Mouse (Mus musculus) olfactory bulb, adult 2 months (tissue): ENCODE data around the gene Itgb5. TPM values are rescaled to one million over a fixed set of nuclear protein-coding genes. Genes with fewer than 3 reads are reported as not detected.

Experiments
- H3K27ac ChIP-seq: fragments of 200-500 bp; 2 replicates; pipeline ENCODE4 v1.5.1; 2012; ENCODE audit warnings: low read depth, low read length; ENCODE audit not compliant: insufficient read depth
- H3K4me1 ChIP-seq: fragments of 200-500 bp; 2 replicates; pipeline ENCODE4 v1.6.1; 2012; ENCODE audit warnings: low read length; ENCODE audit not compliant: control insufficient read depth, insufficient read depth
- H3K4me3 ChIP-seq: fragments of 200-500 bp; 2 replicates; pipeline ENCODE4 v1.5.1; 2012; ENCODE audit warnings: mild to moderate bottlenecking, low read depth, low read length, moderate library complexity; ENCODE audit not compliant: insufficient read depth
- CTCF ChIP-seq: fragments of 200-500 bp; IDR thresholded peaks from 2 replicates; pipeline ENCODE4 v1.5.1; 2012; ENCODE audit warnings: low read depth, mild to moderate bottlenecking, low read length, moderate library complexity; ENCODE audit not compliant: insufficient read depth
- POLR2A ChIP-seq: fragments of 200-500 bp; IDR thresholded peaks from 2 replicates; pipeline ENCODE4 v1.6.1; 2012; ENCODE audit warnings: mild to moderate bottlenecking, low read depth, low read length, moderate library complexity; ENCODE audit not compliant: insufficient read depth
- WGBS: fragments of 180-500 bp; shearing (Covaris S2); methylation state at CpG from one replicate; pipeline ENCODE4 v1.1.7; 2018; 5-methylcytosine and 5-hydroxymethylcytosine counted together
- polyA plus RNA-seq: library from polyadenylated mRNA; stranded (reverse); fragments of >200 nt; gene quantifications from 2 replicates; pipeline ENCODE4 v1.2.4, GENCODE M21; 2012; ENCODE audit warnings: low replicate concordance; ENCODE audit not compliant: missing spikeins, insufficient read depth, insufficient read length

The Itgb5 gene
- polyA plus RNA-seq, 1 experiment = not detected

DNA sequence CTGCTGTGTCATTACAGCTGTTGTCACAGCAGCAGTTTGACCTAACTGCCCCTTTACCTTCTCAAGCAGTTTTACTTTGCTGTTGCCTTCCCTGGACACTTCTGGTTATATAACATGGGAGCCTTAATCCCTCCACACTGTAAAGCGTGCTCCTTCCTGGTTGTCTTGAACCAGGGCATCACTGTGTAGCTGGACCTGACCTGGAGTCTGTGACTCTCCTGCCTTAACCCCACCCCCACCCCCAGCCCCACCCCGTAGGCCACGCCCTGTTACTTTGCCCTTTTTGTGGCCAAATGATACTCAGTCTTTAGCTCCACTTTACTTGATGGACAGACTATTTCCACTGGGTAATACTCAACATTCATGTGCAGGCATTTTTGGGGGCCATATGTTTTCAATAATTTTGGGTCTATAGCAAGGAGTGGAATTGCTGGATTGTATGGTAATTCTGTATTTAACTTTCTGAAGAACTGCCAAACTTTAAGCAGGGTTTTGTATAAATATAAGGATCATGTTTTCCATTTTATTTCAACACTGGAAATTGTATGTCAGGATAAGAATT, 40.8 kb downstream of the Itgb5 start:
- H3K4me1 ChIP-seq = peaks cover 4% of the 10 kb centered on the region
- H3K4me3 ChIP-seq = no peak overlapping the region
- no peak overlapping the region for H3K27ac ChIP-seq
- 84% methylated on average over 3 of the region's 3 CpGs for WGBS
- no peak for TF ChIP-seq POLR2A
- no peak for TF ChIP-seq CTCF

DNA sequence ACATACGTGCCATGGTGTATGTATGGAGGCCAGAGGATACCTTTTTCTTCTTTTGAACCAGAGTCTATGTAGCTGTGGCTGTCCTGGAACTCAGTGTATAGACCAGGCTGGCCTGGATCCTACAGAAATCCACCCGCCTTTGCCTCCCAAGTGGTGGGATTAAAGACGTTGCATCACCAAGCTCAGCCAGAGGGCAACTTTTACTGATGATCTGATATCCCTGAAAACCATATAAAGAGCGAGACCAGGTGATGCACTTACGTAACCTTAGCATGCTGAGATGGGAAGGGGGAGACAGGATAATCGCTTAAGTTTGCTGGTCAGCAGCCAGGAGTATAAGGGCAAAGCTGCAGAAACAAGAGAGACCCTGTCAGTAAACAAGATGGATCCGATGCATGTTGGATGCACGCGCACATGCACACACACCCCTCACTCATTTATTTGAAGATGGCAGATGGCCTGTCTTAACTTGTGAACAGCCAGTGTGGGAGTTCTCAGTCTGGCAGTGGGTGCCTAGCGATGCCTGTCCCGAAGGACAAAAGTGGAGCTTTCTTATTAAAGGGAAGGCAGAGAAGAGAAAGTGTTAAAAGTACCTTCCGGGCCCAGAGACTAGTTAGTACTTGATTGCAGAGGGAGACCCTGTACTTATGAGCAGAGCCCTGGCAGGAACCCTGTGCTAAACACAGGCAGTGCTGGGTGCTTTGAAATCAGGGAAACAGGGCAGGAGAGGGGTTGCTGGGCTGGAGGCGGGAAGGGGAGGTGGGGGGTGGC, 41.7 kb downstream of the Itgb5 start:
- Histone ChIP-seq H3K4me3 (no peak overlapping the region), H3K27ac (no peak overlapping the region), H3K4me1 (peaks cover 4% of the 10 kb centered on the region)
- 84% methylated on average over 13 of the region's 13 CpGs for WGBS
- TF ChIP-seq POLR2A (no peak), CTCF (no peak)

DNA sequence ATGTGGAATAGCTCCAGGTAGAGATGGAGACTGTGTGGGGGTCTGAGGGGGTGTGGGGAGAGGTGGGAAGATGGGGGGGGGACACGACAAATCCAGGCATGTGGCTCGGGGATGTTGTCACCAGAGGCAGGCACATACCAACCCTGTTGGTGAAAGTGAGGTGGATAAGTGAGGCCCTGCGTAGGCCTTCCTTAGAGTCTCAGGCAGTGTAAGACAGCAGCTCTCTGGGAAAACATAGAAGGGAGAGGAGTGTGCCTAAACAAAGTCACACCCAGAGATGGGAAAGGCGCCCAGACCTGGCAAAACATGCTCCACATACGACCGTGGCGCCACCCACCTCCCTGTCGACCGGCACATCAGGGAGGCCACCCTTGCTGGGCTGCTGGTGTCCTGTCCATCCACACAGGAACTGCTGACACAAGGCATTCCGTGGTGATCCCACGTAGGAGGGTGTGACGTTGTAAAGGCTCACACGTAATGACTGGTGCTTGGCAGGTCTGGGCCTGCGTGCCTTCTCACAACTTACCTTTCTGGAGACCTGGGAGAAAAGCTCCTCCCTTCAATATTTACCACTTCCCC, 42.5 kb downstream of the Itgb5 start:
- Histone ChIP-seq H3K4me3 (no peak overlapping the region), H3K4me1 (peaks cover 4% of the 10 kb centered on the region), H3K27ac (no peak overlapping the region)
- WGBS = 76% methylated on average over 14 of the region's 14 CpGs
- TF ChIP-seq CTCF (no peak), POLR2A (no peak)

DNA sequence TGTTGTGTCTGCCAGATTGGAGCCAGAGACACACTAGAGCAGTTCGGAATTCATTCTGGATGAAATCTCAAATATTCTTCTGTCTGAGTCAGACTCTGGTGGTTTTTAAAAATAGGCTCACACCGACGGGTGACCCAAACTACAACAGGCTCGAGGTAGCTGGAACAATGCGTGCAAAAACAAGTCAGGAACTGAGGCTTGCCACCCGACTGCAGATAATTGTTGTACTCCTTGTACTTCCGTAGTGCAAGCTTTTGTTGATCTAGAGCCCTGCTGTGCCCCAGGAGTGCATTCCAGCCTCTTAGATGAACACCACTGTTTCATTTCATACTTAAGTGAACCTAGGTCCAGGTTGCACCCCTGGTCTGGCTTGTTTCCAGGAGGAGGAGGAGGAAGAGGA, 43.8 kb downstream of the Itgb5 start:
- peaks cover 4% of the 10 kb centered on the region for H3K4me1 ChIP-seq
- no peak overlapping the region for H3K4me3 ChIP-seq
- TF ChIP-seq CTCF (no peak), POLR2A (no peak)
- no peak overlapping the region for H3K27ac ChIP-seq
- 35% methylated on average over 7 of the region's 7 CpGs for WGBS

DNA sequence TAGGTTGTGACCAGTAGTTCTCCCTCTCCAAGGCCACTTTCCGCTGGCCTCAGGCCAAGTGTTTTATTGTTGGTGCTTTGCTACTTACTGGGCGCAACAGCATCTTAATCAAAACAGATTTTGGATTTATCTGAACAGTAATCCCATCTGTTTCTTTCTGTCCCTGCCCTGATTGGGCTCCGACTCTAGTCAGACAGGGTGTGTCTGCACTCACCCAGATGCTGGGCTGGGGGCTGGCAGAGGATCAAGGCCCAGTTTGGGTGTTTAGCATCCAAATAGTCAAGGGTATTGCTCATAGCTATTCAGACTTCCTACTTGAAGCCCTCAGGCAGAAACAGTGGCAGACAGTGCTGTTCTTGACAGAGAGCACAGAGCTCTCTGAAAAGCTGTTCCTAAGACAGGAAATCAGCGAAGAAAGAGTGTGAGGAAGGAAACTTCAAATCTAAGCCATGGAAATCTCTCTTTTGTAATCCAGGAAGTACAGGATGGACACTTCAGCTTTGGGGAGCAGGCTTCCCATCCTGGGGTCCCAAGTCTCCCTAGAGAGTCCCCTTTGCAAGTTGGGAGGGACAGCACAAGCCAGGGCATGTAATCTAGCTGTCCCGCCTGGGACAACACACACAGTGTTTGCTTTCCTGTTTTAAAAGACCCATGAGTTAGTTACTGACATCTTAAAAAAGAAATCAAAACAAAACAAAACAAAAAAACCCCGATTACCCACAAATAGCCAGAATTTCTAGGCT, 48.7 kb downstream of the Itgb5 start:
- TF ChIP-seq POLR2A (no peak), CTCF (no peak)
- H3K4me3 ChIP-seq = no peak overlapping the region
- no peak overlapping the region for H3K27ac ChIP-seq
- 60% methylated on average over 6 of the region's 6 CpGs for WGBS
- H3K4me1 ChIP-seq = peaks cover under 1% of the 10 kb centered on the region; the same call in 1 of the 2 replicates

DNA sequence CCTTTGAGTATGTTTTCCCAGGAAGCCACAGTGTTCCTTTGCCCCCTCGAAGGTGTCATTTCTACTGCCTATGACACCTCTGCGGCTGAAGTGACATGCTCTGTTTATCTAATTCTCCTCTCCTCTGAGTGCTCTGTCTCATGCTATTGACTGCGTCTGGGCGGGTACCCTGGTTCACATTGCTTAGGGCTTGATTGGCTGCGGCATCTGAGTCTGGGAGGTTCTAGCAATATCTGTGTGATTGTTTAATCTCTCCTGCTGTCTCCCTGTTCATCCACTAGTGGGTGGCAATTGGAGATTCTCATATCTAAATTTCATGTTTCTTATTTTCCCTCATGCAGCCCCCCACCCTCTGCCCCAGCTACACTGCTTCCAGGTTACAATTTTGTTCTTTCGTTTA, 49.6 kb downstream of the Itgb5 start:
- no peak overlapping the region for H3K4me3 ChIP-seq

DNA sequence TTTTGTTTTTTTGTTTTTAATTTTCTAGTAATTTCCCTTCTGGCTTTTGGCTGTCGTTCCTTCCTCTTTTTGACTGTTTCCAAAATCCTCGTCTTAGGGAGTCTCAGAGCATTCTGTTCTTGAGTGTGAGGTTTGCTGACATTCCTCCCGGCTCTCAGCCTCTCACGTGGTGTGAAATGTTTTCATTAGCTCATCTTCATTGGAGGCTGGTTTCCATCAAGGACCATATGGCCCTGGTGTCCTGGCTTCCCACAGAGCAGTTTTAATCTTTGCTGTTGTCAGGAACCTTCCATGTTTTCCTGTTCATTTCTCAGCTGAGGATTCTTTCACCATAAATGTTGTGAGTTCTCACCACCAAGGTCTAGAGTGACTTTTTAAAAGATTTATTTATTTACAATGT, 50.1 kb downstream of the Itgb5 start:
- H3K4me3 ChIP-seq = no peak overlapping the region
- 65% methylated on average over 4 of the region's 4 CpGs for WGBS
- H3K27ac ChIP-seq = no peak overlapping the region
- TF ChIP-seq CTCF (no peak), POLR2A (no peak)
- H3K4me1 ChIP-seq = peaks cover 7% of the 10 kb centered on the region

More for the DNA sequence above, 49.6 kb downstream of the Itgb5 start:
- no peak for TF ChIP-seq CTCF
- no peak for TF ChIP-seq POLR2A
- Histone ChIP-seq H3K4me1 (peaks cover 5% of the 10 kb centered on the region), H3K27ac (no peak overlapping the region)
- WGBS = 75% methylated on average over 6 of the region's 6 CpGs

DNA sequence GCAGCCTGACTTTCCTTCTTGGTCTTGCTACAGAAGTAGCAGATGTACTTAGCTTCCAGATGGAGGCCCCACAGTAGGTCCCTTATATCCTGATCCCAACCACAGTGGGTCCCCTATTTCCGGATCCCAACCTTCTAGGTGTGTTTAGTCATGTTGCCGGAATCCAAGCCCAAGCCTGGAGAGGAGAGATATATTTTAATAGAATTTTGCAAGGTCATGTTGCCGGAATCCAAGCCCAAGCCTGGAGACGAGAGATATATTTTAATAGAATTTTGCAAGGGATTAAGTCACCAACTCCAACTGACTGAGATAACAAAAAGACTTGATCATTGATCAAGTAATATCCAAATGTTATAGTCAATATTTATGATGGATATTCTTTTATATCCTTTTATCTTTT, 51.3 kb downstream of the Itgb5 start:
- TF ChIP-seq CTCF (no peak), POLR2A (no peak)
- H3K4me1 ChIP-seq = peaks cover 7% of the 10 kb centered on the region
- H3K27ac ChIP-seq = no peak overlapping the region
- 96% methylated on average over 4 of the region's 4 CpGs for WGBS
- no peak overlapping the region for H3K4me3 ChIP-seq

DNA sequence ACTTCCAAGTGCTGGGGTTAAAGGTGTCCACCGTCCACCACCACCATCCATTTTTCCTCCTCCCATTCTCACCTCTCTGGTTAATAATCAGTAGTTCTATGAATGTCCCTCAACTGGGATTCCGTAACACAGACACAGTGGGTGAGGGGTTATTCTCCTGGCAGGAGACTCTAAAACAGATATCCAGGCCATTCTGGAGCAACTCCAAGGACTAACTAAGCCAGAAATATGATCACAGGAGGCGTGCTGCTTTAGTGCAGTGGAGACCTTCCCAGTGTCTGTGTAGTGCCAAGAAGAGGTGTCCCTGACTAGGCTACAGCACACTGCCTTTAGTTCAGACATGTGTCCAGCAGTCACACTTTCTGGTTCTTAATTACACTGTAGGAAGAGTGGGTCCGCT, 53.1 kb downstream of the Itgb5 start:
- TF ChIP-seq CTCF = no peak
- no peak overlapping the region for H3K4me3 ChIP-seq
- H3K4me1 ChIP-seq = peaks cover 7% of the 10 kb centered on the region
- no peak overlapping the region for H3K27ac ChIP-seq
- 61% methylated on average over 4 of the region's 4 CpGs for WGBS
